Mouse (Mus musculus): Measurements from ENCODE around the gene Phf20.

DNA sequence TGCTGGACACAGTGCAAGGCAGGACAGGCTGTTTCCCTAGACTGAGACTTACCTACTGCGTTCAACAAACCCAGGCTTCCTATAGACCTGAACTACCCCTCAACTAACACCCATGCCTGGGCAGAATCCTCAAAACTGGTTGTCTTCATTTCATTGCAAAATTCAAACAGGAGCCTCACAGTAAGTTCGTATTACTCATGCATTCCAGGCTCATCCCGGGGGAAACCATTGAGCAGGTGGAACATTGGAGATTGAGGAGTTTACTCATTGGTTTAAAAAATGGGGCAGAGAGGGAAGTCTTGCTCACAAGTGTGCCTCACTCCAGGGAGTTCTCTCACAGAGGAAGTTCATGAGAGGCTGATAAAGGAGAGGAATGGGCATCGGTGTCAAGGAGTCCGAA lies 114.2 kb downstream of the Phf20 start:
- no peak for TF ChIP-seq CTCF (IDR thresholded peaks at IDR 0.05; ENCODE audit: control insufficient read depth, insufficient read depth, insufficient replicate concordance, low read depth, low read length)
- no peak for TF ChIP-seq POLR2A (IDR thresholded peaks at IDR 0.05; ENCODE audit: control insufficient read depth, low read depth, low read length)

All from testis, adult 2 months (tissue).